Mouse (Mus musculus) heart, embryonic 15.5 days (tissue): Measurements from ENCODE around the gene Pyroxd1. TPM values are rescaled to one million over a fixed set of nuclear protein-coding genes. Genes with fewer than 3 reads are reported as not detected.
A peak's percentile ranks its signal among the peaks of the same experiment; 100 is the strongest.

ENCODE experiments used
- ATAC-seq: fragments of 200-750 bp; cut with Nextera tagmentation; replicated peaks from 2 replicates; pipeline ENCODE4 v1.8.0; 2017; ENCODE audit warnings: low read depth, moderate TSS enrichment; ENCODE audit not compliant: insufficient number of reproducible peaks, insufficient read depth, low FRiP score
- H3K27ac ChIP-seq: fragments of 300-500 bp; sonication (generic); 2 replicates; pipeline ENCODE4 v1.5.1; 2015; ENCODE audit warnings: mild to moderate bottlenecking, inconsistent platforms
- H3K27me3 ChIP-seq: fragments of 300-500 bp; sonication (generic); 2 replicates; pipeline ENCODE4 v1.6.1; 2015; ENCODE audit warnings: inconsistent platforms
- H3K36me3 ChIP-seq: fragments of 300-500 bp; sonication (generic); 2 replicates; pipeline ENCODE4 v1.6.1; 2015; ENCODE audit warnings: mild to moderate bottlenecking, inconsistent platforms
- H3K4me1 ChIP-seq: fragments of 300-500 bp; sonication (generic); replicated peaks from 2 replicates; pipeline ENCODE4 v1.6.1; 2015; ENCODE audit warnings: inconsistent platforms
- H3K4me2 ChIP-seq: fragments of 300-500 bp; sonication (generic); 2 replicates; pipeline ENCODE4 v1.6.1; 2015; ENCODE audit warnings: inconsistent platforms, mild to moderate bottlenecking, moderate library complexity
- H3K4me3 ChIP-seq: fragments of 300-500 bp; sonication (generic); 2 replicates; pipeline ENCODE4 v1.5.1; 2015; ENCODE audit warnings: mild to moderate bottlenecking, inconsistent platforms
- H3K9ac ChIP-seq: fragments of 300-500 bp; sonication (generic); 2 replicates; pipeline ENCODE4 v1.6.1; 2015; ENCODE audit warnings: mild to moderate bottlenecking, inconsistent platforms
- H3K9me3 ChIP-seq: fragments of 300-500 bp; sonication (generic); replicated peaks from 2 replicates; pipeline ENCODE4 v1.6.1; 2016; ENCODE audit warnings: inconsistent platforms
- WGBS: fragments of 180-500 bp; shearing (Covaris S2); methylation state at CpG from one replicate; pipeline ENCODE4 v1.1.7; 2015; ENCODE audit warnings: mixed read lengths; 5-methylcytosine and 5-hydroxymethylcytosine counted together
- polyA plus RNA-seq: library from polyadenylated mRNA; unstranded; fragments of >200 nt; fragmentation: Nextera tagmentation; extraction: Ambion mirVana; gene quantifications from 2 replicates; pipeline ENCODE4 v1.2.1, GENCODE M21; 2015

The Pyroxd1 gene
- 12.0 and 13.0 TPM in 2 replicates for polyA plus RNA-seq

DNA sequence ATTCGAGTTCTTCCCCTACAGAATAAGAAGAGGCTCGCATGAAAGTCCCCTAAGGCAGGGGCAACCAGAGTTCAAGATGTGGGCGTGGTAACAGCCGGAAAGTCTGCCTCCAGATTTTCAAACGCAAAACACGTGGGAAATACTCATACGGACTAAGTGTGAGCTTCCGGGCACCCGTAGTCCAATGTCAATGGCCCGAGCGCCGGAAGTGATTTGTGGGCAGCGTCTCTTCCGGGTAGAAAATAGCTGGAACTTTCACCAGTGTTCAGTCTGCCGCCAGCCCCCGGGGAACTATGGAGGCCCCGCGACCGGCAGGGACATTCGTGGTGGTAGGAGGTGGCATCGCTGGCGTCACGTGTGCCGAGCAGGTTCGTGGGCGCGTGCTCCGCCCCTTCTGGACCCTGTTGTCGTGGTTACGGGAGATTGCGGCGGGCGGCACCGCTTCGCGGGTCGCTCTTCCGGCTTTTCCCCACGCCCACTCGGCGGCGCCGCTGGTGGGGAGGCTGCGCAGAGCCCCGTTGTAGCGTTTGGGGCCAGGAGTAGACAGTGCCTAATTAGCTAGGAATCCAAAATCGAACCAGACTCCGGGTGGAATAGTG lies at the start of gene Pyroxd1:
TSS of gene Pyroxd1 (plus strand) at position 215 of the 599 bp plus-strand sequence.
- H3K4me3 ChIP-seq: peak within 1 kb of the TSS; percentile 81
- H3K36me3 ChIP-seq: peaks cover 25% of the 10 kb centered on the region
- H3K9me3 ChIP-seq: no peaks in the 10 kb centered on the region
- under 1% methylated on average over 48 of the region's 48 CpGs for WGBS
- peak within 1 kb of the TSS; percentile 84 for H3K27ac ChIP-seq
- H3K4me2 ChIP-seq: peak within 1 kb of the TSS; percentile 65
- H3K9ac ChIP-seq: peak within 1 kb of the TSS; percentile 64
- H3K4me1 ChIP-seq: peaks cover 10% of the 10 kb centered on the region
- no peaks in the 10 kb centered on the region for H3K27me3 ChIP-seq
- peak; percentile 90 for ATAC-seq

DNA sequence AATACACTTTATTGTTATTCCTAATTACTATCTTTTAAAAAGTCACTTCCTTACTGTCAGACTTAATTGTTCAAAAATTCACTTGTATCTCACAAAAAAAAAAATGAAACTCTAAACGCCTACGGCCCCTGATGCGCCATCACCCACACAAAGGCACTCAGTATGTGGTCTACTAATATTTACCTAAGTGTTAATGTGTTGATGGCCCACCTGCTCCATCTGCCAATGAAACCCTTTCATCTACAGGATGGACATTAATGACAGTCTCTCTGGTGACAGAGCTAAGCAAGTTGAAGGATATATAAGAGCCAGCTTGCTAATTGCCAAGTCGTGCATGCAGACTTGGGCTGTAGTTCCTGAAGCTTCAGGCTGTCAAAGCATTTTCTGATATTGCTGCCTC lies 47.4 kb upstream of the Pyroxd1 start, which contains the start of gene Iapp:
TSS of gene Iapp (plus strand) at position 326 of the 400 bp plus-strand sequence.
- no peaks in the 10 kb centered on the region for H3K4me1 ChIP-seq
- H3K36me3 ChIP-seq: no peaks in the 10 kb centered on the region
- H3K4me2 ChIP-seq: no peak within 1 kb of the TSS
- ATAC-seq: no peak
- H3K27me3 ChIP-seq: no peaks in the 10 kb centered on the region
- no peaks in the 10 kb centered on the region for H3K9me3 ChIP-seq
- WGBS: 65% methylated on average over 4 of the region's 4 CpGs
- H3K27ac ChIP-seq: no peak within 1 kb of the TSS
- no peak within 1 kb of the TSS for H3K4me3 ChIP-seq
- no peak within 1 kb of the TSS for H3K9ac ChIP-seq

DNA sequence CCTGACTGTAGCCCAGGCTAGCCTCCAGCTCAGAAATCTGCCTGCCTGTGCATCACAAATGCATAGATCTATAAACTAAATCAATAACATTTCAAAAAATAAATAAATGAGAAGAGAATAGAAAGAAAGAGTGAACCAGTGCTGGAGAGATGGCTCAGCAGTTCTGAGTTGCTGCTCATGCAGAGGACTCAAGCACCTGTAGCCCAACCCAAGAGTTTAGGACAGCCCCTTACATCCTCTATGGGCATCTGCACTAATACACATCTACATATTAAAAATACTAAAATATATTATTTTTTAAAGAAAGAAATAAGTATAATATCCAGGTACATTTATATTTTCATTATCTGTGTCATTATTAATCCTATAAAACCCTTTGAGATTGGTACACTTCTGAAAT lies 40.4 kb upstream of the Pyroxd1 start:
- H3K36me3 ChIP-seq: no peaks in the 10 kb centered on the region

DNA sequence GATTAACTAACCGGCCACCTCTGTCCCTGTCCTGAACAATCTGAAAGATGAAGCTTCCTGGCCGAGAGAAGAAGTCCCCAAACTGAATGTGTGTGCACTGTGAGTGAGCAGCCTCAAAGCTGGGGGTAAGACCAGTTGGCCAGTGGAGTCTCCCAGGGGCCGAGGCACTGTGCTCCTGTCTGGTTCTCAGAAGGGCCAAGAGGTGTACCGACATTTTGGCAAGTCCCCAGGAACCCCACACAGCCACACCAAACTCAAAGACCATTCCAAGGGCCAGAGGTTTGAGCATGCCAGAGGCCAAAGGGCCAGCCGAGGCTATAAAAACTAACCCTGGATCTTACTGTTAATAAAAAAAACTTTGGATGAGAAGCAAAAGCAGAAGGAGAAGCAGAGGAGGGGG lies 31.2 kb upstream of the Pyroxd1 start:
- Histone ChIP-seq H3K36me3 (no peaks in the 10 kb centered on the region), H3K9ac (no peak overlapping the region), H3K27ac (no peak overlapping the region), H3K9me3 (peaks cover 5% of the 10 kb centered on the region; the same call in 1 of the 2 replicates), H3K4me3 (no peak overlapping the region), H3K4me1 (no peaks in the 10 kb centered on the region), H3K27me3 (no peaks in the 10 kb centered on the region), H3K4me2 (no peak overlapping the region)
- ATAC-seq: no peak
- WGBS: 76% methylated on average over 5 of the region's 5 CpGs

More for the DNA sequence above, 40.4 kb upstream of the Pyroxd1 start:
- no peak overlapping the region for H3K9ac ChIP-seq
- H3K4me1 ChIP-seq: no peaks in the 10 kb centered on the region
- H3K27ac ChIP-seq: no peak overlapping the region
- ATAC-seq: no peak
- no peak overlapping the region for H3K4me2 ChIP-seq
- H3K9me3 ChIP-seq: peaks cover 5% of the 10 kb centered on the region; the same call in 1 of the 2 replicates
- no peak overlapping the region for H3K4me3 ChIP-seq
- no peaks in the 10 kb centered on the region for H3K27me3 ChIP-seq

DNA sequence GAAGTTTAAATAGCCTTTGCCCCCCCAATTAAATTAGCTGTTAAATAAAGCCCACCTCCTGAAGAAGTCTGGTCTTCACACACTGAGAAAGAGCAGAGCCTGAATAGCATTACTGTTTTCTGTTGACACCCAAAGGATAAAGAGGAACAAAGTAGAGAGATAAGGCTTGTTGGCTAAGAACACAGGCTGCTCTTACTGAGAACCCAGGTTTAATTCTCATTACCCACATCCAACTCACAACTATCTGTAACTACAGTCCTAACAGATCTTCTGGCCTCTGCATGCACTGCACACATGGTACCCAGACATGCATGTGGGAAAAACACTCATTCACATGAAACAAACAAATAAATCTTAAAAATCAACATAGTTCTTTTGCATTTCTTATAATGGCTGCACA lies 28.3 kb upstream of the Pyroxd1 start:
- H3K4me2 ChIP-seq: no peak overlapping the region
- no peaks in the 10 kb centered on the region for H3K4me1 ChIP-seq
- H3K4me3 ChIP-seq: no peak overlapping the region
- no peak overlapping the region for H3K9ac ChIP-seq
- no peaks in the 10 kb centered on the region for H3K36me3 ChIP-seq
- H3K27ac ChIP-seq: no peak overlapping the region
- no peaks in the 10 kb centered on the region for H3K9me3 ChIP-seq
- no peaks in the 10 kb centered on the region for H3K27me3 ChIP-seq
- ATAC-seq: no peak

DNA sequence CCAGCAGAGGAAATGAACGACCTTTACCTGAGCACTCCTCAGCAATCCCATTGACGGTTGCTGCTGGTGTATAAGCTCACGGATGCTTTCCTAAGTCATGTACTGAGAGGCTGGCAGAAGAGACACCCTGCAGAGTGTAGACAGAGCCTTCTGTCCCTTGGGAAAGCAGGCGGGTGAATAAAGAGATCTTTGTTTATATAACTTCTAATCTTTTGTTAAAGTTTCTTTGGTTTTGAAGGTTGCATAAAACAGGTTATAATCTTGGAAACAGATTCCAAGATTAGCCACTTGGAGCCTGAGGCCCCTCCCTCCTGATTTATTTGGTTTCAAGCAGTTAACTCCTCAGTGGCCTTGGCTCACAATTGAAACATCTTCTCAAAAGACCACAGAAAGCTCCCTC lies 22.6 kb upstream of the Pyroxd1 start, which contains the start of gene Slco1a5:
TSS of gene Slco1a5 (minus strand) at position 101 of the 400 bp plus-strand sequence.
- Histone ChIP-seq H3K4me1 (no peaks in the 10 kb centered on the region), H3K27me3 (no peaks in the 10 kb centered on the region), H3K4me3 (no peak within 1 kb of the TSS), H3K4me2 (no peak within 1 kb of the TSS), H3K9ac (no peak within 1 kb of the TSS), H3K36me3 (no peaks in the 10 kb centered on the region), H3K27ac (no peak within 1 kb of the TSS), H3K9me3 (no peaks in the 10 kb centered on the region)
- no peak for ATAC-seq
- 36% methylated on average over 4 of the region's 4 CpGs for WGBS

DNA sequence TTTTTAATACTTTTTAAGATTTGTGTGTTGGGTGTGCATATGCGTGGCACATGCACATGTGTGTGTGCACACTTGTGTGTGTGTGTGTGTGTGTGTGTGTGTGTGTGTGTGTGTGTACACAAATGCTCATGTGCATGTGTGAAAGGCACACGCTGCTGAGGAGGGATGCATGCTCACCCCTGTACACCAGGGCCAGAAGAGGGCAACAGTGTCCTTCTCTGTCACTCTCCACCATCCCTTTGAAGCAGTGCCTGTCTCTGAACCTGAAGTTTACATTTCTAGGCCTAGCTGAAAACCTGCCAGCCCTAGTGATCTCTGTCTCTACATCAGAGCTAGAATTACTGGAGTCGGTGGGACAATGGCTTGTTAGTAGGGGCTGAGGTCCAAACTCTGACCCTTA lies 18.9 kb upstream of the Pyroxd1 start:
- Histone ChIP-seq H3K27me3 (no peaks in the 10 kb centered on the region), H3K36me3 (no peaks in the 10 kb centered on the region), H3K9ac (no peak overlapping the region), H3K9me3 (no peaks in the 10 kb centered on the region), H3K4me1 (no peaks in the 10 kb centered on the region), H3K27ac (no peak overlapping the region), H3K4me3 (no peak overlapping the region), H3K4me2 (no peak overlapping the region)
- no peak for ATAC-seq
- 63% methylated on average over 3 of the region's 3 CpGs for WGBS

DNA sequence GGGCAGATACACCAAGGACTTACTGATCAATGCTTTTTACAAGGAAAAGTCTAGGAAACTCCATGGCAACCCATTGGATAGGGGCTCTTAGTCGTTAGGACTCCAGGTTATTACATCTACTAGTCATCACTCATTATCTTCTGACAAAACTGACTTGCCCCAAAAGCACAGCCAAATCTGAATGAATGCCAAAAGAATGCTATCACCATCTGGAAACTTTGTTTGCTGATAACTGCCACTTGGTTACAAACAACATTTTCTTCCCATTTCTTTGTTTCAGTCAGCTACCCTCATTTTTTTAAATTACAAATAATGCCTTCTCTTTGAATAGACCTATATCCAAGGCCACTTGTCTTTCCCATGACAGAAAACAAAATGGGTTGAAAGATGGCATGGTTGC lies 16.3 kb upstream of the Pyroxd1 start:
- Histone ChIP-seq H3K36me3 (no peaks in the 10 kb centered on the region), H3K9ac (no peak overlapping the region), H3K27ac (no peak overlapping the region), H3K4me1 (no peaks in the 10 kb centered on the region), H3K4me3 (no peak overlapping the region), H3K27me3 (no peaks in the 10 kb centered on the region), H3K9me3 (no peaks in the 10 kb centered on the region), H3K4me2 (no peak overlapping the region)
- 46% methylated on average over 1 of the region's 1 CpGs for WGBS
- no peak for ATAC-seq

DNA sequence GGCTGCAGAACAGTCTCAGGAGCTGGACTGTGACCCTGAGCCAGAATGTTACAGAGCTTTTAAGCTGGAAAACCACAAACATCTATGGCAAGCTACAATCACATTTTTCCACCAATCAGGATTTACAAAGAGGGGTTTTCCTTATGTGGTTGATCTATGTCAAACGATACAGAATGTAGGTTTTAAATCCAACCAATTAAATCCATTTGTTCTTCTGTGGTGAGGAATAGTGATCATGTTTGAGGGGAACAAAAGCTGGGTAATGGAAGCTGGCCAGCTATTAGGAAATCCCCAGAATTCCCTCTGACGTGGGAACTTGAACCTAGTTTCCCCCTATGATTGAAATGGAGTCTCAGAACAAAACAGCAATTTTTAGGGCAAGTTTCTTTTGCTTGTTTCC lies 6.5 kb upstream of the Pyroxd1 start:
- 52% methylated on average over 2 of the region's 2 CpGs for WGBS
- Histone ChIP-seq H3K4me3 (no peak overlapping the region), H3K9me3 (no peaks in the 10 kb centered on the region), H3K9ac (no peak overlapping the region), H3K36me3 (no peaks in the 10 kb centered on the region), H3K4me2 (no peak overlapping the region), H3K4me1 (no peaks in the 10 kb centered on the region), H3K27ac (no peak overlapping the region), H3K27me3 (no peaks in the 10 kb centered on the region)
- no peak for ATAC-seq

DNA sequence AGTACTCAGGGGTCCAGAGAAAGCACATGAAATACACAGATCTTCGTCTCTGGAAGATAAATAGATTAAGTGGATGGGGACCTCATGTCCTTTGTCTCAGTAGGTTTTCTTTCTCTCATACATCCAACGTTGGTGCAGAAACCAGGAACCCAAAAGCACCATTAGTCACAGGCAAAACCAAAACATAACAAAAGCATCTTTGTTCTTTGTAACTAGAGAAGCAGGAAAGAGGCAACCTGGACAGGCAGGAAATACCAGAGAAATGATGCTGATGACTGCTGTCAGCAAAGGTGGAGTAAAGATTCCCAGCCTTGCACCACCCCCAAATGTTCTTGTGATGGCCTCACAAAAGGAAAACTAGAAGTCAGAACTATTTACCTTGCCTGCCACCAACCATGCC lies 5.9 kb upstream of the Pyroxd1 start:
- Histone ChIP-seq H3K4me2 (no peak overlapping the region), H3K9ac (no peak overlapping the region), H3K4me3 (no peak overlapping the region), H3K9me3 (no peaks in the 10 kb centered on the region), H3K27me3 (no peaks in the 10 kb centered on the region), H3K36me3 (no peaks in the 10 kb centered on the region), H3K4me1 (no peaks in the 10 kb centered on the region), H3K27ac (no peak overlapping the region)
- 41% methylated on average over 2 of the region's 2 CpGs for WGBS
- no peak for ATAC-seq

DNA sequence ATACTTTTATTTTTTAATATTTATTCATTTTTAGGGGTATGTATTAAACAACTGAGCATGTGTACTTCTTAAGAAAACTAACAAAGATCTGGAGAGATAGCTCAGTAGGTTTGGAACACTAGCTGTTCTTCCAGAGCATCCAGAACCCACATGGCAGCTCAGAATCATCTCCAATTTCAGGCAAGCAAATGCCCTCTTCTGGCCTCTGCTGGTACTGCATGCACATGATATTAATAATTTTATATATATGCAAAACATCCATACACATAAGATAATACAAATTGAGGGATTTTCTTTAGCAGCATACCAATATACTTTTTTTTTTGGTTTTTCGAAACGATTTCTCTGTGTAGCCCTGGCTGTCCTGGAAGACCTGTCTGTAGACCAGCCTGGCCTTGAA lies 1.9 kb upstream of the Pyroxd1 start:
- H3K4me1 ChIP-seq: peaks cover 10% of the 10 kb centered on the region
- no peak overlapping the region for H3K4me3 ChIP-seq
- H3K27ac ChIP-seq: no peak overlapping the region
- no peak overlapping the region for H3K4me2 ChIP-seq
- H3K9me3 ChIP-seq: no peaks in the 10 kb centered on the region
- H3K36me3 ChIP-seq: 0 out of 2 replicates have a peak, but pooled peaks cover 7% of the 10 kb centered on the region
- H3K9ac ChIP-seq: no peak overlapping the region
- no peaks in the 10 kb centered on the region for H3K27me3 ChIP-seq
- ATAC-seq: no peak
- 59% methylated on average over 2 of the region's 2 CpGs for WGBS
